Mouse (Mus musculus) inflammation-experienced regulatory T-cells, adult 6 months (primary cell): ENCODE results near the gene Lsm12. TPM values are rescaled to one million over a fixed set of nuclear protein-coding genes. Genes with fewer than 3 reads are reported as not detected.

Experiments used
- ATAC-seq: one replicate; pipeline ENCODE4 v1.8.0; 2017
- polyA plus RNA-seq, 3 experiments: library from polyadenylated mRNA; unstranded; fragments of 100-300 nt; shearing (Covaris generic); gene quantifications; one replicate each; pipeline ENCODE4 v1.2.1; 2017

The Lsm12 gene
- polyA plus RNA-seq, 3 experiments from 2014 or later, result 58.3 to 99.6 (median 68.0) TPM

- no peak for ATAC-seq
Observed at GRCm38 (mm10) chr11:102216056-102216885, 31.2 kb upstream of the Lsm12 start.

GRCm38 (mm10) chr11:102215511-102215910 lies 30.4 kb upstream of the Lsm12 start:
- no peak for ATAC-seq

GRCm38 (mm10) chr11:102214430-102215156 lies 29.5 kb upstream of the Lsm12 start:
- ATAC-seq, result no peak

- no peak for ATAC-seq
Observed at GRCm38 (mm10) chr11:102211936-102212341, 26.8 kb upstream of the Lsm12 start.

- ATAC-seq, result no peak
Observed at GRCm38 (mm10) chr11:102211011-102211410, 25.9 kb upstream of the Lsm12 start.

- no peak for ATAC-seq
Observed at GRCm38 (mm10) chr11:102210185-102210584, 25.1 kb upstream of the Lsm12 start.

- no peak for ATAC-seq
Observed at GRCm38 (mm10) chr11:102209742-102210141, 24.6 kb upstream of the Lsm12 start.

- ATAC-seq, result no peak
Observed at GRCm38 (mm10) chr11:102208846-102209245, 23.8 kb upstream of the Lsm12 start.

- ATAC-seq, result no peak
Observed at GRCm38 (mm10) chr11:102207825-102208777, 23.0 kb upstream of the Lsm12 start.

GRCm38 (mm10) chr11:102206481-102206880 lies 21.4 kb upstream of the Lsm12 start:
- no peak for ATAC-seq

GRCm38 (mm10) chr11:102201408-102201821 lies 16.3 kb upstream of the Lsm12 start:
- no peak for ATAC-seq

GRCm38 (mm10) chr11:102199856-102200255 lies 14.8 kb upstream of the Lsm12 start:
- ATAC-seq, result no peak

GRCm38 (mm10) chr11:102198245-102198644 lies 13.1 kb upstream of the Lsm12 start:
- ATAC-seq, result no peak

GRCm38 (mm10) chr11:102196018-102196797 lies 11.1 kb upstream of the Lsm12 start:
- ATAC-seq, result no peak

- no peak for ATAC-seq
Observed at GRCm38 (mm10) chr11:102193657-102194440, 8.8 kb upstream of the Lsm12 start.

GRCm38 (mm10) chr11:102190848-102191247 lies 5.8 kb upstream of the Lsm12 start:
- no peak for ATAC-seq

- ATAC-seq, result peak; percentile 66
Observed at GRCm38 (mm10) chr11:102189461-102190436, 4.7 kb upstream of the Lsm12 start, which contains the start of gene G6pc3. Gene G6pc3 (plus strand): TSS chr11:102189620.

GRCm38 (mm10) chr11:102188980-102189379 lies 3.9 kb upstream of the Lsm12 start:
- no peak for ATAC-seq

- no peak for ATAC-seq
Observed at GRCm38 (mm10) chr11:102186235-102186634, 1.1 kb upstream of the Lsm12 start.

GRCm38 (mm10) chr11:102185677-102186076 lies 581 bp upstream of the Lsm12 start:
- ATAC-seq, result no peak
